8 mouse cellular contexts compared by ENCODE assay signal in genomic region chr11:120223586-120224487, GRCm38 (mm10). TPM values are rescaled to one million over a fixed set of nuclear protein-coding genes. Genes with fewer than 3 reads are reported as not detected.
DNase-seq lines count a peak whose midpoint lies in the region; ATAC-seq and TF ChIP-seq lines count a peak whose summit lies in the region.

No protein-coding gene starts in this region.

- no peaks in the 10 kb centered on the region for H3K9me3 ChIP-seq in forebrain, embryonic 10.5 days
- no peaks in the 10 kb centered on the region for H3K9me3 ChIP-seq in hindbrain, postnatal 0 days (ENCODE audit: low read length)
- H3K9me3 ChIP-seq in neural tube, embryonic 14.5 days (ENCODE audit: control insufficient read depth, low read length): no peaks in the 10 kb centered on the region

- H3K4me3 ChIP-seq in lung, adult 2 months (replicated peaks; ENCODE audit: extremely low read depth, low read depth, low read length): no peak overlapping the region
- peak overlapping the region; percentile 43; the same call in 1 of the 2 replicates for H3K4me3 ChIP-seq in forebrain, embryonic 10.5 days
- no peak overlapping the region for H3K4me3 ChIP-seq in hindbrain, postnatal 0 days (ENCODE audit: low read length)
- H3K4me3 ChIP-seq in neural tube, embryonic 14.5 days (ENCODE audit: low read depth, low read length): no peak overlapping the region

- 79% methylated on average over 19 of the region's 19 CpGs for WGBS in lung, adult 2 months
- 58% methylated on average over 19 of the region's 19 CpGs for WGBS in forebrain, embryonic 10.5 days
- 26% methylated on average over 19 of the region's 19 CpGs for WGBS in hindbrain, postnatal 0 days
- whole genome bisulfite sequencing in neural tube, embryonic 14.5 days: 23% methylated on average over 19 of the region's 19 CpGs

- ATAC-seq in hindbrain, postnatal 0 days: peak; percentile 89
- peak; percentile 68 for ATAC-seq in neural tube, embryonic 14.5 days (ENCODE audit: low read depth)
- ATAC-seq in megakaryocyte, adult 5-6 weeks (ENCODE audit: poor library complexity, severe bottlenecking): no peak

- 0 out of 2 replicates have a peak overlapping the region, but pooled peaks have one; percentile 33 for H3K9ac ChIP-seq in hindbrain, postnatal 0 days (replicated peaks; ENCODE audit: low read length)
- peak overlapping the region; percentile 55; the same call in 1 of the 2 replicates for H3K9ac ChIP-seq in neural tube, embryonic 14.5 days (replicated peaks; ENCODE audit: low read depth, low read length)

- TF ChIP-seq CTCF in lung, adult 2 months (IDR thresholded peaks at IDR 0.05; ENCODE audit: insufficient read depth, low read length): no peak
- TF ChIP-seq CTCF in hindbrain, postnatal 0 days (IDR thresholded peaks at IDR 0.05; ENCODE audit: low read depth): no peak

- H3K27me3 ChIP-seq in forebrain, embryonic 10.5 days (ENCODE audit: poor library complexity, severe bottlenecking): peaks cover 36% of the 10 kb centered on the region
- no peaks in the 10 kb centered on the region for H3K27me3 ChIP-seq in hindbrain, postnatal 0 days (ENCODE audit: insufficient read depth, low read length)
- no peaks in the 10 kb centered on the region for H3K27me3 ChIP-seq in neural tube, embryonic 14.5 days (ENCODE audit: control insufficient read depth, insufficient read depth, low read length)

- H3K4me2 ChIP-seq in hindbrain, postnatal 0 days (ENCODE audit: low read depth, low read length): 0 out of 2 replicates have a peak overlapping the region, but pooled peaks have one; percentile 5
- peak overlapping the region; percentile 11; the same call in 1 of the 2 replicates for H3K4me2 ChIP-seq in neural tube, embryonic 14.5 days (ENCODE audit: low read depth, low read length)

- DNase-seq in lung, adult 2 months: no peak
- no peak for DNase-seq in lung, postnatal 14 days
- peak; percentile 43 for DNase-seq in forebrain, embryonic 10.5 days (ENCODE audit: extremely low spot score, low spot score)
- peak; percentile 78 for DNase-seq in hindbrain, postnatal 0 days (ENCODE audit: low spot score)
- peak; percentile 72 to 78 for DNase-seq in left cerebral cortex, postnatal 14 days (ENCODE audit: low spot score in 2 of 2)
- DNase-seq in lung, postnatal 36 days: no peak

- intact Hi-C loops in left cerebral cortex, postnatal 14 days (cut with DNase I): no loop called here

- H3K4me1 ChIP-seq in lung, adult 2 months (ENCODE audit: control insufficient read depth, insufficient read depth, low read length): peaks cover 10% of the 10 kb centered on the region
- peaks cover 95% of the 10 kb centered on the region for H3K4me1 ChIP-seq in forebrain, embryonic 10.5 days
- H3K4me1 ChIP-seq in hindbrain, postnatal 0 days (ENCODE audit: insufficient read depth, low read length): peaks cover 58% of the 10 kb centered on the region
- H3K4me1 ChIP-seq in neural tube, embryonic 14.5 days (ENCODE audit: control insufficient read depth, insufficient read depth, low read length): peaks cover 67% of the 10 kb centered on the region

- TF ChIP-seq POLR2A in lung, adult 2 months (IDR thresholded peaks at IDR 0.05; ENCODE audit: borderline replicate concordance, extremely low read depth, low read depth, low read length): peak; percentile 30; the same call in 1 of the 2 replicates

- H3K36me3 ChIP-seq in forebrain, embryonic 10.5 days (replicated peaks): peaks cover 3% of the 10 kb centered on the region; the same call in 1 of the 2 replicates
- H3K36me3 ChIP-seq in hindbrain, postnatal 0 days (ENCODE audit: insufficient read depth, low read length): no peaks in the 10 kb centered on the region
- no peaks in the 10 kb centered on the region for H3K36me3 ChIP-seq in neural tube, embryonic 14.5 days (ENCODE audit: control insufficient read depth, insufficient read depth, low read length)

- H3K27ac ChIP-seq in forebrain, embryonic 10.5 days: peak overlapping the region; percentile 100
- peak overlapping the region; percentile 76 for H3K27ac ChIP-seq in hindbrain, postnatal 0 days
- peak overlapping the region; percentile 78 for H3K27ac ChIP-seq in neural tube, embryonic 14.5 days (ENCODE audit: low read depth, low read length)

RNA-seq across cellular contexts. Expression of gene Bahcc1, which starts 8.9 kb away (rescaled TPM):
- polyA plus RNA-seq in lung, adult 2 months (2012; rRNA removed): 10.8 and 12.4 TPM in 2 replicates
- polyA plus RNA-seq in forebrain, embryonic 10.5 days (2016; fragmentation: Nextera tagmentation; extraction: Ambion mirVana): 13.7 and 16.1 TPM in 2 replicates
- 31.1 and 43.1 TPM in 2 replicates for total RNA-seq in hindbrain, postnatal 0 days (2014; rRNA removed)
- 8.8 and 9.1 TPM in 2 replicates for polyA plus RNA-seq in hindbrain, postnatal 0 days (2015; fragmentation: Nextera tagmentation; extraction: Ambion mirVana)
- total RNA-seq in left cerebral cortex, postnatal 14 days (2021): 10 to 100 TPM; 16.4 to 17.6 TPM
- polyA plus RNA-seq in neural tube, embryonic 14.5 days (2014; fragmentation: Nextera tagmentation; extraction: Ambion mirVana): 17.0 and 20.8 TPM in 2 replicates
- 3.1 and 4.4 TPM in 2 replicates for total RNA-seq in megakaryocyte, adult 5-6 weeks (2015)
- 1.3 and 1.7 TPM in 2 replicates for total RNA-seq in megakaryocyte, adult 5-6 weeks (2017)

Comparison
In these comparisons a context has a peak if more than half of its experiments do, and no peak if none do; other contexts are left out.
1. DNase-seq: peak in forebrain, embryonic 10.5 days (single experiment), hindbrain, postnatal 0 days (single experiment) and left cerebral cortex, postnatal 14 days (2 of 2); none in lung, adult 2 months (single experiment), lung, postnatal 14 days (single experiment) and lung, postnatal 36 days (single experiment).
2. Peak in every context shown above with its lines, with median percentiles within 50 percentile points of each other: H3K27ac ChIP-seq.